Mouse (Mus musculus) lung, embryonic 14.5 days (tissue): ENCODE measurements around the gene Cyb5b. TPM values are rescaled to one million over a fixed set of nuclear protein-coding genes. Genes with fewer than 3 reads are reported as not detected.

Source experiments
- ATAC-seq: fragments of 200-750 bp; cut with Nextera tagmentation; 2 replicates; pipeline ENCODE4 v1.8.0; 2017; ENCODE audit warnings: mild to moderate bottlenecking, moderate TSS enrichment, moderate library complexity; ENCODE audit not compliant: insufficient read depth
- DNase-seq: peaks from one replicate; pipeline ENCODE4 v3.0.0-alpha.2; 2015
- H3K27ac ChIP-seq: fragments of 300-500 bp; sonication (generic); 2 replicates; pipeline ENCODE4 v1.5.1; 2014; ENCODE audit warnings: low read depth, mild to moderate bottlenecking, moderate library complexity
- H3K27me3 ChIP-seq: fragments of 300-500 bp; sonication (generic); 2 replicates; pipeline ENCODE4 v1.6.1; 2014; ENCODE audit warnings: low read length, control low read depth; ENCODE audit not compliant: insufficient read depth
- H3K36me3 ChIP-seq: fragments of 300-500 bp; sonication (generic); 2 replicates; pipeline ENCODE4 v1.6.1; 2014; ENCODE audit warnings: control low read depth; ENCODE audit not compliant: insufficient read depth
- H3K4me1 ChIP-seq: fragments of 300-500 bp; sonication (generic); 2 replicates; pipeline ENCODE4 v1.6.1; 2014; ENCODE audit warnings: antibody characterized with exemption, control low read depth; ENCODE audit not compliant: insufficient read depth
- H3K4me2 ChIP-seq: fragments of 300-500 bp; sonication (generic); 2 replicates; pipeline ENCODE4 v1.6.1; 2014; ENCODE audit warnings: mild to moderate bottlenecking
- H3K4me3 ChIP-seq: fragments of 300-500 bp; sonication (generic); 2 replicates; pipeline ENCODE4 v1.5.1; 2014; ENCODE audit warnings: low read depth, low read length
- H3K9ac ChIP-seq: fragments of 300-500 bp; sonication (generic); 2 replicates; pipeline ENCODE4 v1.6.1; 2014
- H3K9me3 ChIP-seq: fragments of 300-500 bp; sonication (generic); 2 replicates; pipeline ENCODE4 v1.6.1; 2016; ENCODE audit warnings: low read depth, low read length, control low read depth
- CTCF ChIP-seq: IDR thresholded peaks from 2 replicates; pipeline ENCODE4 v1.5.1; 2016; ENCODE audit warnings: antibody characterized with exemption, low read depth
- WGBS: fragments of 180-500 bp; shearing (Covaris S2); extraction: QIAGEN DNeasy Blood & Tissue Kit; methylation state at CpG from one replicate; pipeline ENCODE4 v1.1.7; 2014; 5-methylcytosine and 5-hydroxymethylcytosine counted together
- polyA plus RNA-seq: library from polyadenylated mRNA; unstranded; fragments of >200 nt; fragmentation: Nextera tagmentation; extraction: Ambion mirVana; gene quantifications from 2 replicates; pipeline ENCODE4 v1.2.1, GENCODE M21; 2014

Gene Cyb5b
- polyA plus RNA-seq, 1 experiment from 2014 or later: 117 TPM

- Histone ChIP-seq H3K4me1 (no peaks in the 10 kb centered on the region), H3K36me3 (peaks cover 41% of the 10 kb centered on the region), H3K9ac (no peak overlapping the region), H3K27ac (no peak overlapping the region), H3K27me3 (no peaks in the 10 kb centered on the region), H3K9me3 (no peaks in the 10 kb centered on the region), H3K4me3 (no peak overlapping the region), H3K4me2 (no peak overlapping the region)
- ATAC-seq: no peak
- no peak for TF ChIP-seq CTCF
- no peak for DNase-seq
- WGBS: 42% methylated on average over 1 of the region's 1 CpGs
Observed at GRCm38 (mm10) chr8:107157836-107158235, 7.4 kb downstream of the Cyb5b start.

DNA sequence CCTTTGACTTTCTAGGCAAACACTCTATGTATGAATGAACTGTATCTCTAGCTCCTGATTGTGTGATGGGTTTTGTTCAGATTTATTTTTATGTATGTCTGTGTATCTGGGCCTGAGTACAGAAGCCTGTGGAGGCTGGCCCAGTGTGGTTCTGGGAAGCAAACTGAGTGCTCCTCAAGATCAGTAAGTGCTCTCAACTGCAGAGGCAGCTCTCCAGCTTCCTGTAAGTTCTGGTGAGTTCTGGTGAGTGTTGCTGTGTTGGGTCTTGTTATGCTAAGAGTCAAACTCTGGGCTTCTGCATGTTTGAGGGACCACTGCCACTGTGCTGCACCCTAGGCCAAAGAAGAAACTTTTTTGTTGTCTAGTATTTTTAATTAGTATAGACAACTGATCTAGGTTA lies 8.4 kb downstream of the Cyb5b start:
- Histone ChIP-seq H3K36me3 (peaks cover 35% of the 10 kb centered on the region), H3K4me1 (no peaks in the 10 kb centered on the region), H3K9me3 (no peaks in the 10 kb centered on the region), H3K27me3 (no peaks in the 10 kb centered on the region), H3K27ac (no peak overlapping the region), H3K9ac (no peak overlapping the region), H3K4me3 (no peak overlapping the region), H3K4me2 (no peak overlapping the region)
- TF ChIP-seq CTCF: no peak
- DNase-seq (no peak), ATAC-seq (no peak)

- DNase-seq (no peak), ATAC-seq (no peak)
- Histone ChIP-seq H3K27ac (no peak overlapping the region), H3K9ac (no peak overlapping the region), H3K4me2 (no peak overlapping the region), H3K27me3 (no peaks in the 10 kb centered on the region), H3K4me1 (no peaks in the 10 kb centered on the region), H3K36me3 (peaks cover 28% of the 10 kb centered on the region), H3K4me3 (no peak overlapping the region), H3K9me3 (no peaks in the 10 kb centered on the region)
- TF ChIP-seq CTCF: no peak
- 68% methylated on average over 7 of the region's 7 CpGs for WGBS
Observed at GRCm38 (mm10) chr8:107164251-107164773, 13.9 kb downstream of the Cyb5b start.

DNA sequence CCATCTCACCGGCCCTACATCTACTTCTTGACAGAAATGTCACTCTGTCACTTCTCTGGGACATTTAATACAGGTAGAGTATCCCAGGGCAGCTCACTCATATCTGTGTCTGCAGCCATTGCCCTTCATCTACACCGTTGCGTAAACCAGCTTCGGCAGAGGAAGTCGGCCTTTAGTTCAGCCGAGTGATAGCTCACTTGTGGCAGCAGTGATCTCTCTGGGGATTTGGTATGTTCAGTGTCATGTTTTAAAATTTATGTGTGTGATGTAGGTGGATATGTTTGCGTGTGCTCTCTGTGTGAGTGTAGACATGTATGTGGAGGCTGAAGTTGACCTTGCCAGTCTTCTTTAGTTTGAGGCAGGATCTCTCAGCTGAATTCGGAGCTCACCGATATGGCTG lies 15.3 kb downstream of the Cyb5b start:
- H3K9ac ChIP-seq: no peak overlapping the region
- no peaks in the 10 kb centered on the region for H3K9me3 ChIP-seq
- H3K4me3 ChIP-seq: no peak overlapping the region
- TF ChIP-seq CTCF: no peak
- 88% methylated on average over 9 of the region's 9 CpGs for WGBS
- H3K4me2 ChIP-seq: no peak overlapping the region
- H3K27me3 ChIP-seq: no peaks in the 10 kb centered on the region
- DNase-seq (no peak), ATAC-seq (no peak)
- no peak overlapping the region; the same call in 1 of the 2 replicates for H3K27ac ChIP-seq
- H3K36me3 ChIP-seq: peaks cover 40% of the 10 kb centered on the region
- H3K4me1 ChIP-seq: no peaks in the 10 kb centered on the region

GRCm38 (mm10) chr8:107167848-107168247 lies 17.4 kb downstream of the Cyb5b start:
- H3K4me1 ChIP-seq: no peaks in the 10 kb centered on the region
- ATAC-seq: no peak
- H3K9me3 ChIP-seq: no peaks in the 10 kb centered on the region
- DNase-seq: no peak
- no peaks in the 10 kb centered on the region for H3K27me3 ChIP-seq
- no peak overlapping the region for H3K27ac ChIP-seq
- H3K4me2 ChIP-seq: no peak overlapping the region
- H3K9ac ChIP-seq: no peak overlapping the region
- H3K4me3 ChIP-seq: no peak overlapping the region
- 82% methylated on average over 5 of the region's 5 CpGs for WGBS
- peaks cover 50% of the 10 kb centered on the region for H3K36me3 ChIP-seq
- no peak for TF ChIP-seq CTCF

GRCm38 (mm10) chr8:107172152-107172551 lies 21.7 kb downstream of the Cyb5b start:
- no peak for TF ChIP-seq CTCF
- no peak overlapping the region for H3K27ac ChIP-seq
- 78% methylated on average over 8 of the region's 8 CpGs for WGBS
- no peak for ATAC-seq
- no peaks in the 10 kb centered on the region for H3K4me1 ChIP-seq
- H3K9ac ChIP-seq: no peak overlapping the region
- no peak overlapping the region for H3K4me2 ChIP-seq
- no peak overlapping the region for H3K4me3 ChIP-seq
- no peak for DNase-seq
- no peaks in the 10 kb centered on the region for H3K27me3 ChIP-seq
- peaks cover 62% of the 10 kb centered on the region for H3K36me3 ChIP-seq
- no peaks in the 10 kb centered on the region for H3K9me3 ChIP-seq

DNA sequence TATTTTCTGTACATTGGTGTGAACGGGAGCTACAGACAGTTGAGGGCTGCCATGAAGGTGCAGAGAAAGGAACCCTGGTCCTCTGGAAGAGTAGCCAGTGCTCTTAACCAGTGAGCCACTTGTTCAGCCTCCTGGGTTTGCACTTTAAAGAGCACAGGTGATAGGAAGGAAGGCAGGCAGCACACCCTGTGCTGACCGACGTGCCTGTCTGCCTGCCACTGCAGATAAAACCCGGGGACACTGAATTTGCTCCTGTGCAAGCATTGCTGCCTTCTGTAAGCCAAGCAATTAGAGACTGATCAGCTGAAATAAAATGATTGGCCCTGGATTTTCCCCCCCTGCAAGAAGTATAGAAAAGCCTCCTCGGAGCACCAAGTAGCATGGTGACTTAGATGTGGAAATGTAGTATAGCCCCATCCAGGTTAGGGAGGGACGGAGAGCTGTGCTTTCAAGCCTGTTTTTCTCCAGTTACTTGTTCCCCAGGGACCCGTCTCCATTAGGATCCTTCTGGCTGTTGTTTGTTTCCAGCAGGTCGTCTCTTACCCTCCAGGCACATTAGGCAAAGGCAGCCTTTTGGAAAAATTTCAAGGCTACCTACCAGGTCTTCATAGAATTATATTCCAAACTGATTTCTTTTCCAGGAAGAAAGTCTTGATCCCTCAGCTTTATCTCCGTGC lies 22.7 kb downstream of the Cyb5b start:
- DNase-seq (no peak), ATAC-seq (no peak)
- Histone ChIP-seq H3K27me3 (no peaks in the 10 kb centered on the region), H3K4me3 (no peak overlapping the region), H3K9me3 (no peaks in the 10 kb centered on the region), H3K36me3 (peaks cover 71% of the 10 kb centered on the region), H3K4me2 (no peak overlapping the region), H3K4me1 (no peaks in the 10 kb centered on the region), H3K9ac (no peak overlapping the region), H3K27ac (no peak overlapping the region)
- TF ChIP-seq CTCF: no peak
- 77% methylated on average over 9 of the region's 9 CpGs for WGBS
